Mouse (Mus musculus) kidney, postnatal 0 days (tissue): Measurements from ENCODE around the gene Card11. TPM values are rescaled to one million over a fixed set of nuclear protein-coding genes. Genes with fewer than 3 reads are reported as not detected.

Source experiments
- ATAC-seq: fragments of 200-750 bp; cut with Nextera tagmentation; replicated peaks from 2 replicates; pipeline ENCODE4 v1.8.0; 2017; ENCODE audit warnings: low read depth, moderate number of reproducible peaks, moderate TSS enrichment, moderate library complexity; ENCODE audit not compliant: low FRiP score
- DNase-seq: peaks from one replicate; pipeline ENCODE4 v3.0.0-alpha.2; 2016; ENCODE audit warnings: low spot score
- H3K27ac ChIP-seq: fragments of 300-500 bp; sonication (generic); 2 replicates; pipeline ENCODE4 v1.5.1; 2014; ENCODE audit warnings: mild to moderate bottlenecking
- H3K27me3 ChIP-seq: fragments of 300-500 bp; sonication (generic); 2 replicates; pipeline ENCODE4 v1.6.1; 2014; ENCODE audit warnings: low read length, mixed read lengths; ENCODE audit not compliant: insufficient read depth
- H3K36me3 ChIP-seq: fragments of 300-500 bp; sonication (generic); 2 replicates; pipeline ENCODE4 v1.6.1; 2014; ENCODE audit warnings: low read length, mixed read lengths; ENCODE audit not compliant: insufficient read depth
- H3K4me1 ChIP-seq: fragments of 300-500 bp; sonication (generic); replicated peaks from 2 replicates; pipeline ENCODE4 v1.6.1; 2014; ENCODE audit warnings: antibody characterized with exemption, low read length, mixed read lengths; ENCODE audit not compliant: insufficient read depth
- H3K4me2 ChIP-seq: fragments of 300-500 bp; sonication (generic); 2 replicates; pipeline ENCODE4 v1.6.1; 2014; ENCODE audit warnings: mild to moderate bottlenecking, low read length, moderate library complexity, mixed read lengths
- H3K4me3 ChIP-seq: fragments of 300-500 bp; sonication (generic); replicated peaks from 2 replicates; pipeline ENCODE4 v1.5.1; 2014; ENCODE audit warnings: low read depth, low read length
- H3K9ac ChIP-seq: fragments of 300-500 bp; sonication (generic); 2 replicates; pipeline ENCODE4 v1.6.1; 2014; ENCODE audit warnings: low read depth, low read length
- H3K9me3 ChIP-seq: fragments of 300-500 bp; sonication (generic); replicated peaks from 2 replicates; pipeline ENCODE4 v1.6.1; 2016; ENCODE audit warnings: low read length, inconsistent platforms, mixed read lengths
- CTCF ChIP-seq: IDR thresholded peaks from 2 replicates; pipeline ENCODE4 v1.5.1; 2016; ENCODE audit warnings: antibody characterized with exemption, low read depth, mild to moderate bottlenecking, moderate library complexity
- WGBS: fragments of 180-500 bp; shearing (Covaris S2); extraction: QIAGEN DNeasy Blood & Tissue Kit; methylation state at CpG from one replicate; pipeline ENCODE4 v1.1.7; 2014; 5-methylcytosine and 5-hydroxymethylcytosine counted together
- polyA plus RNA-seq: library from polyadenylated mRNA; unstranded; fragments of >200 nt; fragmentation: Nextera tagmentation; extraction: Ambion mirVana; gene quantifications from 2 replicates; pipeline ENCODE4 v1.2.1, GENCODE M21; 2015

Gene Card11
- polyA plus RNA-seq, 1 experiment from 2014 or later: 0.16 TPM

GRCm38 (mm10) chr5:140859730-140860129 lies 140.7 kb downstream of the Card11 start:
- Histone ChIP-seq H3K27me3 (no peaks in the 10 kb centered on the region), H3K36me3 (no peaks in the 10 kb centered on the region), H3K27ac (no peak overlapping the region), H3K4me3 (no peak overlapping the region), H3K9me3 (no peaks in the 10 kb centered on the region), H3K4me1 (no peaks in the 10 kb centered on the region), H3K4me2 (no peak overlapping the region), H3K9ac (no peak overlapping the region)
- TF ChIP-seq CTCF: peak; percentile 38; the same call in 1 of the 2 replicates
- WGBS: 89% methylated on average over 5 of the region's 5 CpGs
- DNase-seq (no peak), ATAC-seq (no peak)

GRCm38 (mm10) chr5:140858335-140858734 lies 142.0 kb downstream of the Card11 start:
- Histone ChIP-seq H3K4me3 (no peak overlapping the region), H3K27ac (no peak overlapping the region), H3K4me2 (no peak overlapping the region), H3K27me3 (no peaks in the 10 kb centered on the region), H3K36me3 (no peaks in the 10 kb centered on the region), H3K4me1 (no peaks in the 10 kb centered on the region), H3K9me3 (no peaks in the 10 kb centered on the region), H3K9ac (no peak overlapping the region)
- 90% methylated on average over 3 of the region's 3 CpGs for WGBS
- TF ChIP-seq CTCF: peak; percentile 49
- ATAC-seq (no peak), DNase-seq (peak; percentile 15)

DNA sequence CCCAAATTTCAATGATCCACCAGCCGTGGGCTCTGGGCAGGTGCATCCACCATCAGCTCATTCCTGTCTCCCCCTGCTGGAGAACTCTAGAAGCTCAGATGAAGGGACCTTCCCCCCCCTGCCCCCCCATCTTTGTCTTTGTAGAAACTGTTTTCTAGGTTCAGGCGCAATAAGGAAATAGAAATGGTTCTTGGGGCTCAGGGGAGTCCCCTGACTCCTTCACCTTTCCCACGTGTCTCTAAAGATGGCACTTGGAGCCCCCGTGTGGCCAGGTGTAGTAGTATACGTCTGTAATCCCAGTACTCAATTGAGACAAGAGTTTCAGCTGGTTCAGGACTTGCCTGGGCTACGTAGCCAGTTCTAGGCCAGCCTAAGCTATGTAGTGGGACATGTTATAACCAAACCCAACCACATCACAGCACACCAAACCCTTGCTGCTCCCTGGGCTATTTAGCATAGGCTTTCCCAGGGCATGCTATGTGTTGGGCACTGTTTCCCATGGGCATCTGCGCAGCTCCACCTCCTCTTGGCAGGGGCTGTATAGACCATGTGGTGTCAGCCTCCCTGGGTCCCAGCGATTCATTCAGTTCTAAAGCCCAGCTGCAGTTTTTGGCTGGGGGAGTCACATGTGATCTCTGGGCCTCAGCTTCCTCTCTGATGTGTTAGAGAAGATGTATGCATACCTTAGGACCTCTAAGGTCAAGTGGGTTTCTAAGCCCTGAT lies 142.8 kb downstream of the Card11 start:
- peak; percentile 62 for TF ChIP-seq CTCF
- DNase-seq: no peak
- no peak overlapping the region for H3K27ac ChIP-seq
- no peaks in the 10 kb centered on the region for H3K9me3 ChIP-seq
- H3K4me2 ChIP-seq: no peak overlapping the region
- no peak for ATAC-seq
- H3K36me3 ChIP-seq: no peaks in the 10 kb centered on the region
- WGBS: 66% methylated on average over 8 of the region's 8 CpGs
- no peak overlapping the region for H3K4me3 ChIP-seq
- no peaks in the 10 kb centered on the region for H3K4me1 ChIP-seq
- H3K27me3 ChIP-seq: no peaks in the 10 kb centered on the region
- H3K9ac ChIP-seq: no peak overlapping the region

DNA sequence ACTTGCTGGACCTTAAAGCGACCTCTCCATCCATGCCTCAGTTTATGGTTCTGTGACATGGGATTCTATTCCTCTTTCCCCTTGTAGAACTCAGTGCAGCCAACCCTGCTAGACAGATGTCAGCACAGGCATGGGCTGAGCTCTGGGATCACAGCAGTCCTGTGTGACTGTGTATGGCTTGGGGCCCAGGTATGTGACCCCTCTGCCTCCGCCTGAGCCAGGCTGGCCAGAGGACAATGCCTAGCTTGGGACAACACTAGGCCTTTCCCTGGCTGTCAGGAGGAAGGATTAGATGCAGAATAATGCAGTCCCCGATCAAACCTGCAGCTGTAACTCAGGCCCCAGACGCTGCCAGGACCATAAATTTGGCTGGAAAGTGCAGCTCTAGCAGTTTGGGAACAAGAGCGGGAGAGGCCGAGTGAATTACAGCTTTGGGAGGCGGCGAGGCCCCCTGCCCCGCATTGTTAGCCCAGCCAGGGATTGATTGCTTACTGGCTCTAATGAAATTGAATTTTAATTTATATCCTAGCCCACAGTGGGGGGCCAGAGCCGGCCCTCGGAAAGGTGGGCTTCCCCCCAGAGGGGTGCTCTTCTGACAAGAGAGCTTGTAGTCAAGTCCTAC lies 144.4 kb downstream of the Card11 start:
- H3K4me2 ChIP-seq: no peak overlapping the region
- TF ChIP-seq CTCF: no peak
- H3K27me3 ChIP-seq: no peaks in the 10 kb centered on the region
- no peak for ATAC-seq
- DNase-seq: peak; percentile 27
- no peaks in the 10 kb centered on the region; the same call in 1 of the 2 replicates for H3K9me3 ChIP-seq
- no peak overlapping the region for H3K4me3 ChIP-seq
- H3K4me1 ChIP-seq: no peaks in the 10 kb centered on the region
- 27% methylated on average over 11 of the region's 11 CpGs for WGBS
- no peak overlapping the region for H3K27ac ChIP-seq
- H3K9ac ChIP-seq: no peak overlapping the region
- no peaks in the 10 kb centered on the region for H3K36me3 ChIP-seq

DNA sequence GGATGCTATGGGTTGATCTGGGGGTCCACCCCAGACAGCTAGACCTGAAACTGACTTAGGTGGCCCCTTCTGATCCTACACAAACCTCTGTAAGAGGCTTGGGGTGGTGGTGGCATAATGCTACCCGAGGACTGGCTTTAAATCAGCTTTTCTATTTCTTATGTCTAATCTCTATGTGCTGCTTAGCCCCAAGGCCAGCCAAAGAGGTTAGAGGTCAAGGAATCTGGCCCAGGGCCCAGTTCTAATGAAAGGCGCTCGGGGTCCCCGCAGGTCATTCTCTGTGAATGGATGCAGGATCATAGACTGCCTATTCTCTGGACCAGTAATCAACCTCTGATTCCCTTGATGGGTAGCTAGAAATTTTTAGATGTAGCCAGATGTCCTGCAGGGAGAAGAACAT lies 145.7 kb downstream of the Card11 start:
- 80% methylated on average over 4 of the region's 4 CpGs for WGBS
- TF ChIP-seq CTCF: no peak
- Histone ChIP-seq H3K27me3 (no peaks in the 10 kb centered on the region), H3K4me2 (no peak overlapping the region), H3K36me3 (no peaks in the 10 kb centered on the region), H3K27ac (no peak overlapping the region), H3K4me3 (no peak overlapping the region), H3K4me1 (no peaks in the 10 kb centered on the region), H3K9me3 (no peaks in the 10 kb centered on the region; the same call in 1 of the 2 replicates), H3K9ac (no peak overlapping the region)
- ATAC-seq (no peak), DNase-seq (no peak)

DNA sequence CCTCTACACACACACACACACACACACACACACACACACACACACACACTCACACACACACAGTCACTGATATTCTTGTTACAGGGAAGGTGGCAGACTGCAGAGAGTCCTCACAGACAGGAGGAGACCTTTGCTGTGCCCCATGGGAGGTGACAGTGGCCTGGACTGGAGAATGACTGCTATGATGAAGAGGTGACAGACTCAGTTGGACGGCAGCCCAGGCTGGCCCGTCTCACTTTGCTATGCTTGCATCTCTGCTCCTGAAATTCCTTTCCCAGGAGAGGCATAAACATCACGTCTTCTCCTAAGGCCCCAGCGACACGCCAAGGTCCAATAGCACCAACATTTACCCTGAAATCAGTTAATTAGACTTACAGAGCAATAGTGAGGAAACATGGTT lies 146.7 kb downstream of the Card11 start:
- no peaks in the 10 kb centered on the region for H3K36me3 ChIP-seq

More for the DNA sequence above, 146.7 kb downstream of the Card11 start:
- ATAC-seq (no peak), DNase-seq (no peak)
- H3K9ac ChIP-seq: no peak overlapping the region
- no peak overlapping the region for H3K27ac ChIP-seq
- no peaks in the 10 kb centered on the region for H3K27me3 ChIP-seq
- H3K4me2 ChIP-seq: no peak overlapping the region
- no peak for TF ChIP-seq CTCF
- no peaks in the 10 kb centered on the region for H3K4me1 ChIP-seq
- H3K4me3 ChIP-seq: no peak overlapping the region
- H3K9me3 ChIP-seq: no peaks in the 10 kb centered on the region; the same call in 1 of the 2 replicates
- 62% methylated on average over 5 of the region's 5 CpGs for WGBS
